Mouse (Mus musculus) midbrain, embryonic 16.5 days (tissue): ENCODE data around the gene Miga1. TPM values are rescaled to one million over a fixed set of nuclear protein-coding genes. Genes with fewer than 3 reads are reported as not detected.

Experiments used
- ATAC-seq: fragments of 200-750 bp; cut with Nextera tagmentation; 2 replicates; pipeline ENCODE4 v1.8.0; 2017; ENCODE audit warnings: moderate TSS enrichment
- H3K27ac ChIP-seq: fragments of 300-500 bp; sonication (generic); 2 replicates; pipeline ENCODE4 v1.5.1; 2014; ENCODE audit warnings: mild to moderate bottlenecking, low read length, mixed read lengths
- H3K27me3 ChIP-seq: fragments of 300-500 bp; sonication (generic); 2 replicates; pipeline ENCODE4 v1.6.1; 2014; ENCODE audit warnings: low read depth, low read length, mixed read lengths; ENCODE audit not compliant: control insufficient read depth, insufficient read depth
- H3K36me3 ChIP-seq: fragments of 300-500 bp; sonication (generic); 2 replicates; pipeline ENCODE4 v1.6.1; 2014; ENCODE audit warnings: mild to moderate bottlenecking, low read length, moderate library complexity, mixed read lengths; ENCODE audit not compliant: control insufficient read depth, insufficient read depth
- H3K4me1 ChIP-seq: fragments of 300-500 bp; sonication (generic); 2 replicates; pipeline ENCODE4 v1.6.1; 2014; ENCODE audit warnings: mild to moderate bottlenecking, low read length, mixed read lengths; ENCODE audit not compliant: control insufficient read depth, insufficient read depth
- H3K4me2 ChIP-seq: fragments of 300-500 bp; sonication (generic); 2 replicates; pipeline ENCODE4 v1.6.1; 2014; ENCODE audit warnings: mild to moderate bottlenecking, low read length, mixed read lengths
- H3K4me3 ChIP-seq: fragments of 300-500 bp; sonication (generic); 2 replicates; pipeline ENCODE4 v1.5.1; 2014; ENCODE audit warnings: low read depth, mild to moderate bottlenecking, low read length, moderate library complexity, mixed read lengths
- H3K9ac ChIP-seq: fragments of 300-500 bp; sonication (generic); 2 replicates; pipeline ENCODE4 v1.6.1; 2014; ENCODE audit warnings: low read depth, low read length, mixed read lengths
- H3K9me3 ChIP-seq: fragments of 300-500 bp; sonication (generic); replicated peaks from 2 replicates; pipeline ENCODE4 v1.6.1; 2014; ENCODE audit warnings: mild to moderate bottlenecking, low read length, mixed read lengths; ENCODE audit not compliant: control insufficient read depth, poor library complexity, severe bottlenecking
- WGBS: fragments of 180-500 bp; shearing (Covaris S2); extraction: QIAGEN DNeasy Blood & Tissue Kit; methylation state at CpG from one replicate; pipeline ENCODE4 v1.1.7; 2014; 5-methylcytosine and 5-hydroxymethylcytosine counted together
- polyA plus RNA-seq: library from polyadenylated mRNA; unstranded; fragments of >200 nt; fragmentation: Nextera tagmentation; extraction: Ambion mirVana; gene quantifications from 2 replicates; pipeline ENCODE4 v1.2.1, GENCODE M21; 2015

Gene Miga1
- polyA plus RNA-seq, 1 experiment from 2014 or later = 19.3 TPM

GRCm38 (mm10) chr3:152250487-152250886 lies 89.7 kb downstream of the Miga1 start:
- Histone ChIP-seq H3K9me3 (no peaks in the 10 kb centered on the region), H3K4me3 (no peak overlapping the region), H3K4me1 (no peaks in the 10 kb centered on the region), H3K27me3 (no peaks in the 10 kb centered on the region), H3K4me2 (no peak overlapping the region), H3K36me3 (no peaks in the 10 kb centered on the region), H3K27ac (no peak overlapping the region), H3K9ac (no peak overlapping the region)
- 94% methylated on average over 1 of the region's 1 CpGs for WGBS
- no peak for ATAC-seq

GRCm38 (mm10) chr3:152247708-152248107 lies 92.5 kb downstream of the Miga1 start:
- 90% methylated on average over 12 of the region's 12 CpGs for WGBS
- no peak overlapping the region for H3K4me2 ChIP-seq
- no peaks in the 10 kb centered on the region for H3K36me3 ChIP-seq
- H3K9me3 ChIP-seq = no peaks in the 10 kb centered on the region
- H3K27ac ChIP-seq = no peak overlapping the region
- no peak overlapping the region for H3K9ac ChIP-seq
- ATAC-seq = no peak
- H3K4me1 ChIP-seq = no peaks in the 10 kb centered on the region
- H3K4me3 ChIP-seq = no peak overlapping the region
- no peaks in the 10 kb centered on the region for H3K27me3 ChIP-seq

DNA sequence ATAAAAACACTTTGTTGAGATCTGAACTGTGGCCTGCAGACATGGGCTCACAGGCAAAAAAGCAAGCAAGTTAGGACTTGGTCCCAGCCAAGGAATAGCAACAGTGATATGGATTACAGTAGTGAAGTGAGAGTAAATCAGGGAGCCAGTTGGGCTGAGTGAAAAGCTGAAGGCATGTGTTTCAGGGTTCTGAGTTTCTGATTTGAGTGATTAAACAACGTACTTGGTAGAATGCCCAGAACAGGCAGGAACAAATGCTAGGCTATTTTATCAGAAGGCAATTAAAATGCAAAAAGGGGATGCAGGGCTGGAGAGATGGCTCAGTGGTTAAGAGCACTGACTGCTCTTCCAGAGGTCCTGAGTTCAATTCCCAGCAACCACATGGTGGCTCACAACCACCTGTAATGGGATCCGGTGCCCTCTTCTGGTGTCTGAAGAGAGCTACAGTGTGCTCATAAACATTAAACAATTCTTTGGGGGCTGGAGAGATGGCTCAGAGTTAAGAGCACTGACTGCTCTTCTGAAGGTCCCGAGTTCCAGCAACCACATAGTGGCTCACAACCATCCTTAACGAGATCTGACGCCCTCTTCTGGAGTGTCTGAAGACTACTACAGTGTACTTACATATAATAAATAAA lies 94.8 kb downstream of the Miga1 start:
- Histone ChIP-seq H3K4me1 (no peaks in the 10 kb centered on the region), H3K9ac (no peak overlapping the region), H3K4me2 (no peak overlapping the region), H3K36me3 (no peaks in the 10 kb centered on the region), H3K27me3 (no peaks in the 10 kb centered on the region), H3K27ac (no peak overlapping the region), H3K4me3 (no peak overlapping the region), H3K9me3 (no peaks in the 10 kb centered on the region)
- ATAC-seq = no peak
- WGBS = 73% methylated on average over 5 of the region's 5 CpGs

- WGBS = 78% methylated on average over 4 of the region's 4 CpGs
- no peak for ATAC-seq
- Histone ChIP-seq H3K9me3 (no peaks in the 10 kb centered on the region), H3K4me3 (no peak overlapping the region), H3K27me3 (no peaks in the 10 kb centered on the region), H3K4me1 (no peaks in the 10 kb centered on the region), H3K9ac (no peak overlapping the region), H3K27ac (no peak overlapping the region), H3K36me3 (no peaks in the 10 kb centered on the region; the same call in 1 of the 2 replicates), H3K4me2 (no peak overlapping the region)
Observed at GRCm38 (mm10) chr3:152243304-152243703, 96.9 kb downstream of the Miga1 start.

DNA sequence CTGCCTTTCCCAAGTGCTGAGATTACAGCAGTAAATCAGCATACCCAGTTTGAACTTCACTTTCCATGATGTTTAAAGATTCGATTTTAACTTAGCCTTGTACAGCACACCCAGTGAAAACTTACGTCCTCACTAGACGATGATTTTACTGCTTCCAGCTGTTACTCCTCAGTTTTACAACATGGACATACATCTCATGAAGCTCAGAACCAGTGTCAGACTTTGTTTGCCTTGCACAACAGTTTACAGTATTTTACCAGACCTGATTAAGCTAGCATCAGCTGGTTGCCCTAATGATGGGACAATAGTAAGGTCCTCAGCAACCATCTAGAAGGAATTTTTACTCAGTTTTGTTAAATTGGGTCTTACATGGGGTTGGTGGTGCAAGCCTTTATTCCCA lies 99.1 kb downstream of the Miga1 start:
- no peak for ATAC-seq
- 85% methylated on average over 3 of the region's 3 CpGs for WGBS
- peaks cover 4% of the 10 kb centered on the region; the same call in 1 of the 2 replicates for H3K36me3 ChIP-seq
- H3K4me1 ChIP-seq = no peaks in the 10 kb centered on the region
- H3K27me3 ChIP-seq = no peaks in the 10 kb centered on the region
- H3K4me3 ChIP-seq = no peak overlapping the region
- H3K9me3 ChIP-seq = no peaks in the 10 kb centered on the region
- no peak overlapping the region for H3K4me2 ChIP-seq
- H3K9ac ChIP-seq = no peak overlapping the region
- no peak overlapping the region for H3K27ac ChIP-seq

- no peaks in the 10 kb centered on the region for H3K27me3 ChIP-seq
- H3K4me3 ChIP-seq = no peak overlapping the region
- H3K27ac ChIP-seq = no peak overlapping the region
- H3K9me3 ChIP-seq = no peaks in the 10 kb centered on the region
- WGBS = 97% methylated on average over 1 of the region's 1 CpGs
- H3K36me3 ChIP-seq = peaks cover 8% of the 10 kb centered on the region
- H3K9ac ChIP-seq = no peak overlapping the region
- H3K4me1 ChIP-seq = no peaks in the 10 kb centered on the region
- no peak overlapping the region for H3K4me2 ChIP-seq
- ATAC-seq = no peak
Observed at GRCm38 (mm10) chr3:152239592-152239991, 100.6 kb downstream of the Miga1 start.

DNA sequence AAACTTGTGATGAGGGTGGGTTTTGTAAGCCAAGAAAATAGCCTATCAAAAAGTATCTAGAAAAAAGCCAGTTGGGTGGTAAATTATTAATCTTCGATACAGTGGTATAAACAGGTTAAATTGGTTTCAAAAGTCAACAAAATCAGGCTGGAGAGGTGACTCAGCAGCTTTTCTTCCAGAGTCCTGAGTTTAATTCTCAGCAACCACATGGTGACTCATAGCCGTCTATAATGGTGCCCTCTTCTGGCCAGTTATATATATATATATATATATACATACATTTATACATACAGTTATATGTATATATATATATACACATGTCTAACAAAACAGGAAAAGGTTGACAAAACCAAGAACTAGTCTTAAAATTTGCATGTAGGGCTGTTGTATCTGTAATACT lies 101.4 kb downstream of the Miga1 start:
- no peaks in the 10 kb centered on the region for H3K4me1 ChIP-seq
- 71% methylated on average over 2 of the region's 2 CpGs for WGBS

DNA sequence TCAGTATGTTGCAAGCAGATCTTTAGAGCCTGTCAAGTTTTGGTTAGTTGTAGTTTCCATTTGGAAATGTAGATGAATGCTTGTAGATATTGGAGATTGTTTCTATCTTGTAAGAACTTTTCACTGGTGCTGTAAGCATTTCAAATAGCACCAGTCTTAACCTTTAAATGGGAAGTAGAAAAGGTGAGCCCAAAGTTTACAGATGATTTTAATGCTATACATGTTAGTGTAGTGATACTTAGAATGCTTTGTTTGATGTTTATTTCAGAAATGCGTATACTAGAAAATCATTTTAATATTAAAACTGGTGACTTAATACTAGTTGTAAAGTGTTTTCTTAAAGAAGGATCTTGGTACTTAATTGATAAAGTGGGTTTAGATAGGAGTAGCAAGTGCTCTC lies 104.4 kb downstream of the Miga1 start:
- H3K4me1 ChIP-seq = no peaks in the 10 kb centered on the region
- H3K4me2 ChIP-seq = no peak overlapping the region
- H3K27ac ChIP-seq = no peak overlapping the region
- 98% methylated on average over 1 of the region's 1 CpGs for WGBS
- H3K4me3 ChIP-seq = no peak overlapping the region
- H3K9ac ChIP-seq = no peak overlapping the region
- no peaks in the 10 kb centered on the region for H3K9me3 ChIP-seq
- ATAC-seq = no peak
- H3K36me3 ChIP-seq = peaks cover 15% of the 10 kb centered on the region
- H3K27me3 ChIP-seq = no peaks in the 10 kb centered on the region

More for the DNA sequence above, 101.4 kb downstream of the Miga1 start:
- no peak overlapping the region for H3K27ac ChIP-seq
- H3K9me3 ChIP-seq = no peaks in the 10 kb centered on the region
- no peaks in the 10 kb centered on the region for H3K27me3 ChIP-seq
- no peak overlapping the region for H3K4me2 ChIP-seq
- no peak overlapping the region for H3K4me3 ChIP-seq
- H3K9ac ChIP-seq = no peak overlapping the region
- no peak for ATAC-seq
- peaks cover 11% of the 10 kb centered on the region for H3K36me3 ChIP-seq

DNA sequence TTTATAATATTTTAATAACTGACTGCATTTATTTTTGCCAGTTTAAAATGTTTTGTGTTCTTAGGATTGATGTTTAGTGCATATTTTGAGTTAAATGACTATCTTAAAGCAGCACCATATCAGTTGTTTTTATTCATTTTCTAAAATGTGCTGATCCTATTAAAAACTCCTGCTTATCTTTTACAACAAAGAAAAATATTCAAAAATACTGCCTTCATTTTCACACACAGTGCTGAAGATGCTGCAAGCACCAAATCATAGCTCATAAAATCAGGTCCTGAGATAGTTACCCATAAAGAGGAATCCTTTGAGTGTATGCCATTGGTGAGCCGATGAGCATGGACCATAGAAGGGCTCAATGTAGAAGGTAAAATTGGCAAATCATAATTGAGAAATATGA lies 105.0 kb downstream of the Miga1 start:
- WGBS = 98% methylated on average over 1 of the region's 1 CpGs

More for the DNA sequence above, 105.0 kb downstream of the Miga1 start:
- Histone ChIP-seq H3K27ac (no peak overlapping the region), H3K4me3 (no peak overlapping the region), H3K36me3 (peaks cover 15% of the 10 kb centered on the region), H3K4me1 (no peaks in the 10 kb centered on the region), H3K9me3 (no peaks in the 10 kb centered on the region), H3K9ac (no peak overlapping the region), H3K27me3 (no peaks in the 10 kb centered on the region), H3K4me2 (no peak overlapping the region)
- no peak for ATAC-seq
